Mouse (Mus musculus) bone marrow, adult 2 months (tissue): Measurements from ENCODE around the gene Hnrnpa1.

Experiments
- CTCF ChIP-seq: fragments of 200-500 bp; IDR thresholded peaks from 2 replicates; pipeline ENCODE4 v1.5.1; 2011; ENCODE audit warnings: low read length, control low read depth; ENCODE audit not compliant: control insufficient read depth, insufficient read depth
- POLR2A ChIP-seq: fragments of 200-500 bp; IDR thresholded peaks from 2 replicates; pipeline ENCODE4 v1.6.1; 2011; ENCODE audit warnings: low read depth, mild to moderate bottlenecking, control low read depth, low read length, borderline replicate concordance; ENCODE audit not compliant: control insufficient read depth

GRCm38 (mm10) chr15:103205156-103205555 lies 35.1 kb upstream of the Hnrnpa1 start:
- no peak for TF ChIP-seq CTCF
- no peak for TF ChIP-seq POLR2A
